Mouse (Mus musculus): Measurements from ENCODE around the gene Olfr73. TPM values are rescaled to one million over a fixed set of nuclear protein-coding genes. Genes with fewer than 3 reads are reported as not detected.

The Olfr73 gene
- polyA plus RNA-seq (2014; fragmentation: Illumina TruSeq; extraction: RNeasy Lipid Tissue Mini Kit (QIAGEN cat#74804); ENCODE audit: low read depth, low replicate concordance): not detected

DNA sequence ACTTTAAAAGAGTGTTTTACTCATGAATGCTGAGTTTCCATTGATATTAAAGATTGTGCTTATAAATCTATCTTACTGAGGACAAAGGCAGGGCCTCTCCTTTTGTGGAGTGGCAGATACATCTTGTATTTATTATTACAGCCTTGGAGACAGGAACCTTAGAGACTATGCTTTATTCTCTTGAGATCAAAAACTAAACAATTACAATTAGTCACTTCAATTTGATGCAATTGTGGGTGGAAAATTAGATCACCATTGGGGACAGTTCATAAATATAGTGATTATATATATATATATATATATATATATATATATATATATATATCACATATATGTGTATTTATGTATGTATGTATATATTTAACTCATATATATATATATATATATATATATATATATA, at the start of gene Olfr73:
Gene Olfr73 (minus strand): TSS at position 101 of the 400 bp plus-strand sequence.

GRCm38 (mm10) chr2:88071730-88072129, 34.2 kb upstream of the Olfr73 start, which contains the start of gene Olfr1163:
Olfr1163 (minus strand) TSS chr2:88071830.

DNA sequence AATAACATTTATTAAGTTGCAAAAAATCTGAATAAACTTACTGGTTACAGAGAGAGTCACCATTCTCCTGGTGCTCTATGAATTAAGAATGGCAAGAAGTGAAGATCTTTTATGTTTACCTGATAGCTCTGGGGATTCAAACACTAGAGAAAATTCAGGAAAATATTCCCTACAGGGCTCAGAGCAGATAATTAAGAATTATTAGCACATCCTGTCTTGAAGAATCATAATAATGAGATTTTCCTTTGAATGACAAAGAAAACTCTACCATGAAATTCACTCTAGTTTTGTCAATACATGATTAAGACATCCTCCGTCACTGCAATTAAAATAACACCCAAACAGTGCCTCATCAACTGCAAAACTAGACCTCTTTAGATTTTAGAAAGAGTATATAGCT, 13.5 kb upstream of the Olfr73 start, which contains the start of gene Olfr1162:
Gene Olfr1162 (minus strand): TSS at position 101 of the 400 bp plus-strand sequence.

GRCm38 (mm10) chr2:88022474-88022873, 15.0 kb downstream of the Olfr73 start, which contains the start of gene Olfr1161:
Olfr1161 (plus strand) TSS chr2:88022774.

GRCm38 (mm10) chr2:88007515-88008318, 29.8 kb downstream of the Olfr73 start, which contains the start of gene Olfr1160:
Olfr1160 (minus strand) TSS chr2:88008268.

DNA sequence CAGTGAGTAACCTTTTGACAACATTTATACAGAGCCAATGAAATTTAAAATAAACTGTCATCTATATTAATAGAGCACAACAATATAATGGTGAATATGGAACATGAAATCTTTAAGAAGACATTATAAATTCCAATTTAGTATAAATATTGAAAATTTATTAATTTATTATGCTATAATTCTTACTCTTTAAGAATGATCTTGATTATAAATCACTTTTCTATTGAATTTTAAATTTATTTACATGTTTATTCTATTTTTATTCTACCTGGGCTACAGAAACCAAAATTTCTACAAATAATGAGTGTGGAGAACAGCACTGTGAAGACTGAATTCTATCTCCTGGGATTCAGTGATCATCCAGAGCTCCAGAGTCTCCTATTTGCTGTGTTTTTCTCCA, 47.7 kb downstream of the Olfr73 start, which contains the start of gene Olfr1158:
Gene Olfr1158 (plus strand): TSS at position 301 of the 400 bp plus-strand sequence.

Other genes with a start within 250 kb of the Olfr73 start
- gene Olfr1143, start 237.1 kb downstream of the Olfr73 start, polyA plus RNA-seq (2014; fragmentation: Illumina TruSeq; extraction: RNeasy Lipid Tissue Mini Kit (QIAGEN cat#74804); ENCODE audit: low read depth, low replicate concordance): not detected
- gene Olfr1145, start 227.9 kb downstream of the Olfr73 start, polyA plus RNA-seq (2014; fragmentation: Illumina TruSeq; extraction: RNeasy Lipid Tissue Mini Kit (QIAGEN cat#74804); ENCODE audit: low read depth, low replicate concordance): not detected
- gene Olfr1148, start 207.2 kb downstream of the Olfr73 start, polyA plus RNA-seq (2014; fragmentation: Illumina TruSeq; extraction: RNeasy Lipid Tissue Mini Kit (QIAGEN cat#74804); ENCODE audit: low read depth, low replicate concordance): not detected
- gene Olfr1150-ps1, start 193.7 kb downstream of the Olfr73 start, polyA plus RNA-seq (2014; fragmentation: Illumina TruSeq; extraction: RNeasy Lipid Tissue Mini Kit (QIAGEN cat#74804); ENCODE audit: low read depth, low replicate concordance): not detected
- not detected for gene Olfr1151, start 181.8 kb downstream of the Olfr73 start, polyA plus RNA-seq (2014; fragmentation: Illumina TruSeq; extraction: RNeasy Lipid Tissue Mini Kit (QIAGEN cat#74804); ENCODE audit: low read depth, low replicate concordance)
- gene Olfr1152, start 171.2 kb downstream of the Olfr73 start, polyA plus RNA-seq (2014; fragmentation: Illumina TruSeq; extraction: RNeasy Lipid Tissue Mini Kit (QIAGEN cat#74804); ENCODE audit: low read depth, low replicate concordance): not detected
- not detected for gene Olfr1153, start 142.7 kb downstream of the Olfr73 start, polyA plus RNA-seq (2014; fragmentation: Illumina TruSeq; extraction: RNeasy Lipid Tissue Mini Kit (QIAGEN cat#74804); ENCODE audit: low read depth, low replicate concordance)
- gene Olfr1154, start 132.5 kb downstream of the Olfr73 start, polyA plus RNA-seq (2014; fragmentation: Illumina TruSeq; extraction: RNeasy Lipid Tissue Mini Kit (QIAGEN cat#74804); ENCODE audit: low read depth, low replicate concordance): not detected
- not detected for gene Olfr1155, start 92.6 kb downstream of the Olfr73 start, polyA plus RNA-seq (2014; fragmentation: Illumina TruSeq; extraction: RNeasy Lipid Tissue Mini Kit (QIAGEN cat#74804); ENCODE audit: low read depth, low replicate concordance)
- gene Olfr1156, start 84.6 kb downstream of the Olfr73 start, polyA plus RNA-seq (2014; fragmentation: Illumina TruSeq; extraction: RNeasy Lipid Tissue Mini Kit (QIAGEN cat#74804); ENCODE audit: low read depth, low replicate concordance): not detected
- gene Olfr1157, start 69.4 kb downstream of the Olfr73 start, polyA plus RNA-seq (2014; fragmentation: Illumina TruSeq; extraction: RNeasy Lipid Tissue Mini Kit (QIAGEN cat#74804); ENCODE audit: low read depth, low replicate concordance): not detected
- not detected for gene Olfr74, start 63.0 kb downstream of the Olfr73 start, polyA plus RNA-seq (2014; fragmentation: Illumina TruSeq; extraction: RNeasy Lipid Tissue Mini Kit (QIAGEN cat#74804); ENCODE audit: low read depth, low replicate concordance)
- gene Olfr1158, start 47.6 kb downstream of the Olfr73 start, polyA plus RNA-seq (2014; fragmentation: Illumina TruSeq; extraction: RNeasy Lipid Tissue Mini Kit (QIAGEN cat#74804); ENCODE audit: low read depth, low replicate concordance): not detected
- gene Olfr1160, start 29.4 kb downstream of the Olfr73 start, polyA plus RNA-seq (2014; fragmentation: Illumina TruSeq; extraction: RNeasy Lipid Tissue Mini Kit (QIAGEN cat#74804); ENCODE audit: low read depth, low replicate concordance): not detected
- not detected for gene Olfr1161, start 14.9 kb downstream of the Olfr73 start, polyA plus RNA-seq (2014; fragmentation: Illumina TruSeq; extraction: RNeasy Lipid Tissue Mini Kit (QIAGEN cat#74804); ENCODE audit: low read depth, low replicate concordance)
- gene Olfr1162, start 13.4 kb upstream of the Olfr73 start, polyA plus RNA-seq (2014; fragmentation: Illumina TruSeq; extraction: RNeasy Lipid Tissue Mini Kit (QIAGEN cat#74804); ENCODE audit: low read depth, low replicate concordance): not detected
- gene Olfr1163, start 34.1 kb upstream of the Olfr73 start, polyA plus RNA-seq (2014; fragmentation: Illumina TruSeq; extraction: RNeasy Lipid Tissue Mini Kit (QIAGEN cat#74804); ENCODE audit: low read depth, low replicate concordance): not detected
- gene Olfr1164, start 56.3 kb upstream of the Olfr73 start, polyA plus RNA-seq (2014; fragmentation: Illumina TruSeq; extraction: RNeasy Lipid Tissue Mini Kit (QIAGEN cat#74804); ENCODE audit: low read depth, low replicate concordance): not detected
- not detected for gene Olfr1166, start 90.6 kb upstream of the Olfr73 start, polyA plus RNA-seq (2014; fragmentation: Illumina TruSeq; extraction: RNeasy Lipid Tissue Mini Kit (QIAGEN cat#74804); ENCODE audit: low read depth, low replicate concordance)
- gene Olfr1167, start 117.5 kb upstream of the Olfr73 start, polyA plus RNA-seq (2014; fragmentation: Illumina TruSeq; extraction: RNeasy Lipid Tissue Mini Kit (QIAGEN cat#74804); ENCODE audit: low read depth, low replicate concordance): not detected
- not detected for gene Olfr1168, start 144.2 kb upstream of the Olfr73 start, polyA plus RNA-seq (2014; fragmentation: Illumina TruSeq; extraction: RNeasy Lipid Tissue Mini Kit (QIAGEN cat#74804); ENCODE audit: low read depth, low replicate concordance)
- gene Olfr1170, start 190.6 kb upstream of the Olfr73 start, polyA plus RNA-seq (2014; fragmentation: Illumina TruSeq; extraction: RNeasy Lipid Tissue Mini Kit (QIAGEN cat#74804); ENCODE audit: low read depth, low replicate concordance): not detected
- not detected for gene Olfr1173, start 242.2 kb upstream of the Olfr73 start, polyA plus RNA-seq (2014; fragmentation: Illumina TruSeq; extraction: RNeasy Lipid Tissue Mini Kit (QIAGEN cat#74804); ENCODE audit: low read depth, low replicate concordance)